Mouse (Mus musculus): Measurements from ENCODE around the gene Cars2. TPM values are rescaled to one million over a fixed set of nuclear protein-coding genes. Genes with fewer than 3 reads are reported as not detected.
A peak's percentile ranks its signal among the peaks of the same experiment; 100 is the strongest.

Cars2 gene
- total RNA-seq (2021) (10 to 100 TPM; 48.0 to 58.2 TPM), polyA plus RNA-seq (2012; rRNA removed) (82.1 and 91.7 TPM in 2 replicates)
- long read RNA-seq, transcript Cars2-201 (15 exons, 1,902 nt): major isoform, 9 of 52 reads
- long read RNA-seq, partial matches to known transcripts: 10 of 52 reads
- long read RNA-seq, other reads (novel, unspliced or antisense): 32 of 52 reads

DNA sequence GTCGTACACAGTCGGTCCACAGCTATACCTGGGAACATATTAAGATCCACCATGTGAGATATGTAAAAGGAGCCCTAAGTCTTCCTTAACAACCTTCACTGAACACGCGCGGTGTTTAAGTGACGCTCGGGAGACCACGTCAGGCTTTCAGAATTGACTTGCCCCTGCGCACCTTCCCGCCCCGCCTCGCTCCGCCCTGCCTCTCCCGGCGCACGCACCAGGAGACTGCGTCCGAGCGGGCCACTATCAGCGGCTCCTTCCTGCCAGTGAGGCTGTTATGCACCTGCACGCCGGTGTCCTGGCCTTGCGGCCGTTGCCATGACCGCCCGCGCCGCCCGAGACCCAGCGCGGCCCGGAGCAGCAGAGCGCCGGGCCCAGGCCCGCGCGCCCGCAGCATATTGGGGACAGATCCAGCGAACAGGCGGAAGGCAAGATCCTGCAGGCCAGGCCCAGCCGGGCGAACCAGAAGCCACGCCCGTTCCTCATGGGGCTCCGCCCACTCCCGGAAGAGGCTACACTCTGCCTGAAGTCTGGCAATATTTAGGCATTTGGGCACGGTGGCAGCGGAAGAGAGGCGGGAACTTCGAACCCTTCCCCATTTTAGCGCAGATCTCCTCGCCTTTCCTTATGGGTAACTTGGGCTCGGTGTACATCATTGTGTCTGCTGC lies at the start of gene Cars2:
Gene Cars2 (minus strand): TSS at position 503 of the 668 bp plus-strand sequence.
- peak; percentile 97 for DNase-seq

DNA sequence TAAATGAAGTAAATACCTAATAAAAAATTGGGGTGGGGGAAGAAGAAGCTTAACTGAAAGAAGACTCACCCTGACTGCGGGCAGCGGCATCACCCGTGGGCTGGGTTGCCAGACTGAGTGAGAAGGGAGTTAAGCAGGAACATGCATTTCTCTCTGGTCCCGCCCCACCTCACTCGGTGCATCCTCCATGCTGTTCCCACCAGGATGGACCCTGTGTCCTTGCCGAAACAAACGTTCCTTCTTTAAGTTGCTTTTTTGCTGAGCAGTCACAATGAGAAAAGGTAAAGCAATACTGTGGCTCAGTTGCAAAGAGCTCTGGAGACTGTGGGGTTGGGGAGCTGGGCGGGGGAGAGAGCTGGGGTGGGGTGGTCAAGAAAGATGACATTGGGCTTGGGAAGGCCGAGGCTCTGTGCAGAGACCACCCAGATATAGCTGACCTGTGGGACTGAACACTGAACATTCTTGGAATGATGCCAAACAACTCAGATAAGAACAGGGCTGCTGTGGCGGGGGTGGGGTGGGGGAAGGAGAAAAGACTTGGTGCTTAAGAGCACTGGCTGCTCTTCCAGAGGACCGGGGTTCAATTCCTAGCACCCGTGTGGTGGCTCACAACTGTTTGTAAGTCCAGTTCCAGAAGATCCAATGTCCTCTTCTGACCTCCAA lies 42.8 kb upstream of the Cars2 start:
- DNase-seq: no peak

DNA sequence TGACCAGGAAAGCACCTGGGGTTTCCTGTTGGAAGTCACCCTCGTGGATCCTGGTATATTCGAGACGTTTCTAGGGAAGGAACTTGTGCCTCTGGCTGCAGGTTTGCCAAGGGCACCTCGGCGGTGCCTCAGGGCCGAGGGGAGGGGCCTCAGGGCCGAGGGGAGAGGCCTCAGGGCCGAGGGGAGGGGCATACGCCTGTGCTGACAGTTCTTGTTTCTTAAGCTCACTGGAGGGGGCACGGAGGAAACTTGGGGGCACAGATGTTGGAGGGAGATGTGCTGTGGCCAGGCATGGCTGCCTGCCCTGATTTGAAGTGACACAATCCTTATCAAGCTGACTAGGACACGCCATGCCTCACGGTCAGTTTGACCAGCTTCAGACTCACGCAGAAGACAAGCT lies 41.7 kb upstream of the Cars2 start:
- peak; percentile 82 for DNase-seq

DNA sequence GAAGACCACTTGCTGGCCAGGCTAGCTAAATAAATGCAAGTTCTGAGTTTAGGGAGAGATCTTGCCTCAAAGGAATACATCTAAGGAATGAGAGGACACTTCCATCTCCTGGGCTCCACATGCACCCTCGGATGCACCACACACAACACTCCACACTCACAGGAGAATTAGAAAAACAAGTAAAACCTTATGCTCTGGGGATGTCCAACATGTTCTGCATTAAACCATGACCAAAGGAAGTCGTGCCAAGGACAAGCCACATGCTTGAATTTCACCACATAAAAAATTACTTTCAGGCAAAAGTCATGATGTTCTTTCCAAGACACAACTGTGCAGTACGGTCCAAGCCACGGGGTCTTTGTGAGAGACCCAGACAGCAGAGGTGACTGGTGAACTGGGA lies 41.3 kb upstream of the Cars2 start:
- DNase-seq: no peak

DNA sequence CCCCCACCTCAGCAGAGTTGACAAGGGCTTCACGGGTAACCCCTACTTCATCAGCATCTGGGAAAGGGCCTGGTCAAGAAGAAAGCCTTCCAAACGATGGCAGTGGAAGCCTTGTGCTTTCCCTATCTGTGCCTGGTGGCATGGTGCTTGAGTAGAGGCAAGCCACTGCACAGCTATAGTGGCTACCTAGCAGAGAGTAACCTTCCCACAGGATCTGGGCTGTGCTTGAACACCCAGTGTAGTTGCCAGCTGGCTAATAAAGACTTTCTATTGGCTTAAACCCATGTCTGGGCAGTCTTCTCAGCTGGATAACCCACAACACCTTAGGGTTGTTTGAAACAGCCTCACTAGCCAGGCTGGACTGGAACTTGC lies 35.8 kb upstream of the Cars2 start:
- no peak for DNase-seq

DNA sequence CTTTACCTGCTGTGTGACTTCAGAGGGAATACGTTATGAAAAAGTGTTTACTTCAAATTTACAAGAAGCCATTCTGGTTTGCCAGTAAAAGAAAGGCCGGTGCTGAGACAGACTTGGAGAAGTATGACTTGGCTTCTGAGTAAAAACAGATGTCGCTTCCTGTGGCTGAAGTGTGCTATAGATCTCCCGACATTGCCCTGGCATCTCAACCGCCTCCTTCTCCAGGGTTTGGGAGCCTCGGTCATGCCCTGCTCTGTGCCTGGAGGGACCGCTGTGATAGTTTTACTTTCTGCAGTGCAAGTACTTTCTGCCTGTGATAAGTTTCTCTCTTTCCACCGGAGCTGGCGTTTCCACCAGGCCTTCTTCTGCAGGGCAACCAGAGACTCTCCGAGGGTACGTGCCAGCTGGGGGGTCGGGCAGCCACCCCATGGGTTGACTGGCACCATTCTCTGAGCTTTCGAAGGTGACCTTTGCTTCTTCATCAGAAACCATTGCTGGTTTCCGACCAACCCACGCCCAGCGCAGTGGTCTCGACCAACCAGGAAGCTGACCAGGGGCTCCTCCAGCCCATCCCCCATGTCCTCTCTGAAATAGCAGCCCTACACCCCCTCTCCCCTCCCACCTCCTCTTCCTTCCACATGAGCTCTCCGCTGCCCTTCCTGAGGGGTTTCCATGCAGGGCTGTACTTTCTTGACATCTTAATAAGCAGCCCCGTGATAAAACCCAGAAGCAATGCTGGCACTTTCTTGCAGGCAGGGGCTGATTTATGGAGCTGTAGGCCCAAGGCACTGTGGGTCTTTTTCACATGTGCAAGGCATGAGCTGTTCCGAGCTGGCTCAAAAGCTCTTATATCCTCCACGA lies 35.2 kb upstream of the Cars2 start:
- DNase-seq: no peak

DNA sequence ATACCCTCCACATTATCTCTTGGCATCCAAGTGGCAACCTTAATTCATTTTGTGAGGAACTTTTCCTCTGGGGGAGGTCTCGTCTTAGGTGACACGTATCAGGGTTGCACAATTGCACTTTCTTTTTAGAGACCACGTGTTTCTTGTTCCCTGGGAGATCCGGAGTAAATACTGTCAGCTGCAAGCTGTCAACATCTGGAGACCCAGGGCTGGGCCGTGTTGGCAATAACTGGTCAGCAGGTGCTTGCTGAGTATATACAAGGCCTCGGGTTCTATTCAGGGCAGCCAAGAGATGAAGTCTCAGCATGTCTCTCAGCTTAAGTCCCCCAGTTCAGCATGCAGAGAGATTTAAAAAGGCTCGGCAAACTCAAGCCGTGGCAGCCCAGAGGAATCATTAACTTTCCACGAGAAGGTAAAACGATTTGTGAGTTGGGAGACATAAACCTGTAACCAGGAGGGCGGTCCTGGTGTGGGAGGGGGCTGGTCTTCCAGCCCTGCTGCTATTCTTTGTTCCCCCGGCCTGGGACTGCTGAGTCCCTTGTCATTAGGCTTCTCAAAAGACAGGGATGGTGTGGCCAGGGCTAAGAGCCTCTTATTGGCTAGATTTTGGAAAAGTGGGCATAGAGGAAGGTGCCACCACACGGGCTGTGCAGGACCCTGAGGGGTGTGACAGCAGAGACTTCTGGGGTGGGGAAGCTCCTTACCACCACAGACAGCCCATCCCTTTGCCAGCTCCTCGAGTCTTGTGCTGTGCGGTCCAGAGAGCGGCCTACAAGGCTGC lies 25.2 kb upstream of the Cars2 start:
- no peak for DNase-seq

DNA sequence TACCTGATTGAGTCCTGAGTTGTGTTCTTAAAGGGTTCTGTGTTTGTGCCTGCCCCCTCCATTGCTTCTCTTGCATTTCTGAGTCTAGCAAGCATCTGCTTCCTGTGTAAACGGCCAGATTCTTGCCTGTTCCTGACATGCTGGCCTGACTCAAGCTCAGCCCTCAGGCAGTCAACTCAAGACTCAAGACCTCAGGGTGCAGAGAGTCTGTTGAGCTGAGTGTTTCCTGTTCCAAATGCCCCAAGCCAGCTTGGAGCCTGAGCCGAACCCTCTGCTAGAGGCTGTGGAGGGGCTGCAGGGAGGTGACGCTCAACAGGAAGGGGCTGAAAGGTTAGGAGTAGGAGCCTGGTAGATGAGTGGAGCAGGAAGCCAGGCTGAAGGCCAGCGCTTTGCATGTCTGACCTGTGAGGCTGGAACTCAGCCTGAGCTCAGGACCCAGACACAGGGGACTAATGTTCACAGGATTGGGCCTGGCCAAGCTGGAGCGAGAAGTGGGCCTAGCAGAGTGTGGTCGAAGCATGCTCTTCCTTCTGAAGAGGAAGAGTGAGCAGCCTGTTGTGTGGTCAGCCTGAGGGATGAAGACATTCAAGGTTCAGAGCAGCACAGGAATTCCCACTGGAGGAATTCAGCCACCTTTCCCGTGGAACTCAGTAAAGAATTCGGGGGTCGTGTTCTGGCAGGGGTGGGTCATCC lies 24.5 kb upstream of the Cars2 start:
- no peak for DNase-seq

DNA sequence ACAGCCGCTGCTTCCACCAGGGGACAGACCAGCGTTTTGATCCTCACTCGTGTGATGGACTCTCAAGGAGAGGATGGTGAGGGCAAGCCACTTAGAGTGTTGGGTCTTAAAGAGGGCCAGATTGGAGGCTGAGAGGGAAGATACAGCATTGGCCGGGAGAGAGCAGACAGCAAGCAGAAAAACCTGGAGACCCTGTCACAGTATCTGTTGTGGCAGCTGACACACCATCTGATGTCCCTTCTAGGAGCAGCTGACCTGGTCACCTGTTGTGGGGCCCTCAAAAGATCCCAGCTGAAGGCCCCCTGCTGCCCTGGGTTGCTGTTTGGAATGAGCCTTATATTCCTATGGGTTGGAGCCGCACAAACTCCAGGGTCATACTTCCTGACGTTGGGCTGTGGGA lies 21.8 kb upstream of the Cars2 start:
- no peak for DNase-seq

DNA sequence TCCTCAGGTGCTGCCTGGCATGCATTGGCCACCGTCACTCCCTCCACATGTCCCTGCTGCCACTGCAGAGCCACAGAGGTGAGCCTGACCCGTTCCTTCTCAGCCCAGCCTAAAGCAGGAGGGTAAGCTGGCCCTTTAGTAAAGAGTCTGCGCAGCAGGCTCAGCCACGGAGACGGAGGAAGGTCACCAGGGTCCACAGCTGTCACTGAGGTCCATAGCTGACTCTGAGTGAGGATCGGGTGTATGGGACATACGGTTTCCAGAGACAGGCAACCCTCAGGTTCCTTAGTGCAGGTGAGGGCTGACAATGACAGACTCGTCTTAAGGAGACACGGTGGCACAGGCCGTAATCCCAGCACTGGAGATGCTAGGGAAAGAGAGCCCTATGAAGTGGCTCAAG lies 21.4 kb upstream of the Cars2 start:
- no peak for DNase-seq

DNA sequence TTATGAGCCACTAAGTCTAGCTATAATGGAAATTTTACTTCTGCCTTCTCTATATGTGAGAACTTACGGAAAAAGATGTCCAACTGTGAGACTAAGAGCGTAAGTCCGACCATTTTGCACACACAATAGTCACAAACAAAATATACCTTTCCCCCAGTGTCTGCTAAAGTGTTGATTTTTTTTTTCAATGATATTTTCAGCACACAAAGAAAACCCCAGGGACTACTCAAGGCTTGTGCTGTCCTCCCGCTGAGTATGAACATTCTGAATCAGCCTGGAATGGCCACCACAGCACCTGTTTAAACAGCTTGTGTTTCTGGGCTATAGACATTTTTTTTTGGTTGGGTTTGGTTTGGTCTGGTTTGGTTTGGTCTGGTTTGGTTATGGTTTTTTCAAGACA lies 20.2 kb upstream of the Cars2 start:
- no peak for DNase-seq

DNA sequence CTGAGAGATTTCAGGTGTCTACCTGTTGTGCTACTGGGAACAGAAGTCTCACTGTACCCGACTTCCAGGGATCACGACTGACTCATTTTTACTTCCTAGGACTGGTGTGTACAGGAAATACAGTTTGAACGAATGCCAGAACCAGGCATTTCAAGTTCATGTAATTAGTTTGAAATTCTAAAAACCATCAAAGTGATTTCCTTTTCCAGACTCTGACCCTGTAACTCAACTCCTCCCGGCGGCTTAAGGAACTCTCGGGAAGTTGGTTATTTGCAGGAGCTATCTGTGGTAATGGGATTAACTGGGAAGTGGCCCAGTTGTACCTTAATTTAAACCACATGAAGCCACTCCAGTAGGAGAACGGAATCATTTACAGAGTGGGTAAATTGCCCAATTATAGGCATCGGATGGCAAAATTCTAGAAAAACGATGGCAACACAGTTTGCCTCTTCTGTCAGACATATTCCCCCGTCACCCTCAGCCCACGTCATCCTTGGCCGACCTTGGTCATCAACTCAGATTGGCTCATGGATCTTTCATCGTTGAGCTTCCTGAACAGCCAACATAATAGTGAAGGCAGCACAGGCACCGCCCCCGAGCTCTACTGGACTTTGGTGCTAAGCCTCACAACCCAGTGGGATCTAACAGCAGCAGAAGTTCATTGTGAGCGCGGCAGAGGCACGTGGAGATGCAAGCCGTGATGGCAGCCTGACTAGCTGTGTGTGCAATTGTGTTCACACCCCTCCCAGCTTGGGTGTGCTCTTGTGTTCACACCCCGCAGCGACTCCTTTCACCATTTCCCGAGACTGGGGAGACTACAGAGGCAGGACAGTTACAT lies 18.9 kb upstream of the Cars2 start:
- DNase-seq: peak; percentile 61

DNA sequence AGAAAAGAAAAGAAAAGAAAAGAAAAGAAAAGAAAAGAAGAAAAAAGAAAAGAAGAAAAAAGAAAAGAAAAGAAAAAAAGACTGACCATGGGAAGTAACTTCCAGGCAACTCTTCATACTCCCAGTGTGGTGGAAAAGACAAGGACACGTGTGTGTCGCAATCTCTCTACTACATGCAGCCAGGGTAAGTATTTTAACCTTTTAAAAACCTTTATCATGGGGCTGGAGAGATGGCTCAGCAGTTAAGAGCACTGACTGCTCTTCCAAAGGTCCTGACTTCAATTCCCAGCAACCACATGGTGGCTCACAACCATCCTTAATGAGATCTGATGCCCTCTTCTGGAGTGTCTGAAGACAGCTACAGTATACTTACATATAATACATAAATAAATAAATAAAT lies 17.6 kb upstream of the Cars2 start:
- peak; percentile 39 for DNase-seq

DNA sequence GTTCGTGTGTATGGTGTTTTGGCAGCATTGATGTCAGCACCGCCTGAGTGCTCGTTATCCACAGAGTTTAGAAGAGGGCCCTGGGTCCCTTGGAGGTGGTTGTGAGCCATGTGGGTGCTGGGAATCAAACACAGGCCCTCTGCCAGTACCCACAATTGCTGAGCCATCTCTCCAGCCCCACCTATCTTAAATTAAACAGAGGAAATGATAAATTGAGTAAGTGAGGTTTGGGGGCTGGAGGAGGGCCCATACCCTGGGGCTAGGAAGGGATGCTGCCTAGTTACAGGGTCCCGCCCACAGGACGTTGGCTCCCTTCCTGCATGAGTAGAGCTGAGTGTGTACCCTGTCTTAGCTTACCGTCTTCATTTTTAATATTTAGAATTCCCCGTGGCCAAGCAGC lies 14.1 kb upstream of the Cars2 start:
- DNase-seq: no peak

DNA sequence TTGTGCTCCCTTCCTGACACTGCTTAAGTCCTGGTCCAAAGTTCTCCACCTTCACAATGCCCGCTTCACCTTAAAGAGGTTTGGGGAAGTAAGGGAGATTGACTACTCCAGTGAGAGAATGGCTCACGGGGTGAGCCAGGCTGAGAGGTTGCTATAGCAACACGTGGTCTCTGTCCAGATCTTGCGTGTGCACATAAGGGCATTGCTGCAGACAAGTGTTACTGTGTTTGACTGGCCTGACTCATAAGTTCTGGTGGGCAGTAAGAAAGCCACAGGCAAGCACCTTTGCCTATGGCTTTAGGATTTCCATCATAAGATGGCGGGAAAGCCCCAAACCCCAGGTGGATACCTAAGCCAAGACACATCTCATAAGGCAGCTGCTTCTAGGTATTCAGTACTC lies 13.7 kb upstream of the Cars2 start:
- no peak for DNase-seq

DNA sequence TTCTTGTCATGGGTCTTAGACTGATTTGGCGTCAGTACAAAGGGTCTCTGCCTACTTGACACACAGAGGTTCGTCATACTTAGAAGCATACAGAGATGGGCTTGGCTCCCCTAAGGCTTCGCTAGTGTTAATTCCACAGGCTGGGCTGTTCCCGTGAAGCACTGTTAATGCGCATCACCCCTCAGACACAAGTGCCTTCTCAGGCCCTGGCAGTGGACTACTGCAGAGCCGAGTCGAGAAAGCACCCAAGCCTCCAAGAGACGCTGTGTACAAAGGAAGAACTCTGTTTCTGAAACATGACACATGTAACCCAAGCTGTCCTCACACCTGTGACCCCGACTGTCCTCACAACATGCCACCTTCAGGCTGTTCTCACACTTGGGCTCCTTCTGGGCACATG lies 9.6 kb upstream of the Cars2 start:
- DNase-seq: no peak

DNA sequence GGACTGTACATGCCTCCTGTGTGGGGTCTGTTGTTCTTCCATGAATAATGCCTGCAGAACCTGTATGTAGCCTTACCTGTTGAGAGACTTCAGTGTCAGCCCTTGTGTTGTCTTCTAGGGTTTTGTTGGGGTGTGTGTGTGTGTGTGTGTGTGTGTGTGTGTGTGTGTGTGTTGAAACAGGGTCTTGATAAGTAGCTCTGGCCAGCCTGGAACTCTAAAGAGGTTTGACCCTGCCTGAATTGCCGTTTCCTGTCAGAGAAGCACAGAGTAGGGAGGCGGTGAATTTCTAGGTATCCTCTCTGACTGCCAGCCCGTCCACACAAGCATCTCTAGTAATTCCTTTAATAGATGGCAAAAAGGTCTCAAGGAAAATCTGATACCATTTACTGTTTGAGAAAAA lies 8.9 kb upstream of the Cars2 start:
- no peak for DNase-seq

DNA sequence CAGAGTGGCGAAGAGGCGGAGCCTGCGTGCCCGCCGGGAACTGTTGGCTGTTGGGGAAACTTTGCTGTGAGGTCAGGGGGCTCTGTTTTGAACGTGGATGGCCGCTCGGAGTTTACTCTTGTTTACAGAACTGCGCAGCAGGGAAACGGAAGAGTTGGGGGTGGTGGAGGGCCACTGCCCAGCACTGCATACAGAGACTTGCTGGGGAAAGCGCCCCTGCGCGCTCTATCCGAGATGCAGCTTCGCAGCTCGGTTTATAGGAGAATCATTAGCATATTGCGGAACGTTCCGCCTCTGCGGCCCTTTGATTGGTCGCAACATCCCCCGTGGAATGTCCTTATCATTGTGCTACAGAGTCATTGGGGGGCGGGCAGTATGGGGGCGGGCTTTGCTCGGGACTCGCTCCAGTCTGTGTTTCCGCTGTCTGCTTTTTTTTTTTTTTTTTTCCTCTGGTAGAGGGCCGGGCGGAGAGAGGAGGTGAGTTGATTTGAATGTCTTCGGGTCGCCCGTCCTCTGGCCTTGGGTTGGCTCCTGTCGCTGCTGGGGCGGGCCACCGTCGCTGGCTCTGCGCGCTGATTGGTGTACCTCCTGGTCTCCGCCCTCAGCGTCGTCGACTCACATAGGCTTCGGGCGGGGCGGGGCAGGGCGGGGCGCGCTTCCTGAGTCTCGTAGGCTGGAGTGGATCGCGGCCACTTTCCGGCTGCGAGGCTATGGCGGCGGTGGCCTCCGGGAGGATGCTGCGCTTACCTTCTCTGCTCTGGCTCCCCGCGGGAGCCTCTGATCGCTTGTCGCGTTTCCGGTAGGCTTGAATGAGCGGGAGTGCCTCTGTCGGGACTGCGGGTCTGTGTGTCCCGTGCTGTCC lies 7.4 kb upstream of the Cars2 start:
- DNase-seq: peak; percentile 98

DNA sequence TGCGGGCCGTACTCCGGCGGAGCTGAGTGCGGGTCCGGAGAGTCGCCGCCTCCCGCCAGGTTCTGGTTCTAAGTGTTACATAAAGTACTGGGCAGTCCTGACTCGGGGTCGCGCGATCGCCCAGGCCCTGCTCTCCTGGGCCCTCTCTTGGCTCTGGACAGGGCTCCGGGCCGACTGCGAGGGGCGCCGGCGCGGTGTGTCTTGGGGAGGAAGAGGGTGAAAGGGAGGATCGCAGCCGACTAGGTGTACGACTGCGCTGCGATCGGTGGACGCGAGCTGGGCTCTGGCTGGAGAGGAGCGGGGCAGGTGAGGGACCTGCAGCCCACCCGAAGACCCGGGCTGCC lies 6.8 kb upstream of the Cars2 start:
- DNase-seq: no peak
